Mouse (Mus musculus) central nervous system, embryonic 14 days (tissue): ENCODE results near the gene Lats1. TPM values are rescaled to one million over a fixed set of nuclear protein-coding genes. Genes with fewer than 3 reads are reported as not detected.

Experiments
- polyA plus RNA-seq: library from polyadenylated mRNA; depleted of rRNA; stranded (reverse); fragments of >200 nt; gene quantifications from 2 replicates; pipeline ENCODE4 v1.2.3, GENCODE M21; 2012; rRNA removed

The Lats1 gene
- 24.2 and 24.5 TPM in 2 replicates for polyA plus RNA-seq

DNA sequence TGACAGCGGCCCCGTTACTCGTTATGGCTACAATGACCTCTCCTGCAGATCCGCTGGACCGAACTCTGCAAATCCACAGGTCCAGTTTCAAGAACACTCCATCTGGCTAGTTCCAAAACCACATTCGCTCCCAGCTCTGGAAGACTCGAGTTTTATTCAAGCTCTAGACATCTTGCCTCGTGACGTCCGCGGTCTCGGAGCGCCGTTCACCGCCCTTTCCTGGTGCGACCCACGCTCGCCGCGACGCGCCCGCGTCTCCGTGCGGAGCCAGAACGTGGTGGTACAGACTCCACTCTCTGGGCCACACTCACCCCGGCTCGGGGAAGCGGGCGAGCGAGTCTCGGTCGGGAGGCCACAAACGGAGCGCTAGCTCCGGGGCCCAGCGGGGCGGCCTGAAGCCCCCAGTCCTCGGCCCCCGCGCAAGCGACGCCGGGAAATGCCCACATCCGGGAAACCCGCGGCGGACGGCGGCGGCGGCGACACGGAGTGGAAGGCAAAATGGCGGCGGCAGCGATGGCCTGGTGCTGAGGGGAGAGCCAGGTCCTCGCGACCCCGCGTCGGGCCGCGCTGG, at the start of gene Lats1, which contains the start of gene Pcmt1:
Gene Lats1 (plus strand): TSS at position 484 of the 571 bp plus-strand sequence.
Gene Pcmt1 (minus strand): TSS at position 406 of the 571 bp plus-strand sequence.

DNA sequence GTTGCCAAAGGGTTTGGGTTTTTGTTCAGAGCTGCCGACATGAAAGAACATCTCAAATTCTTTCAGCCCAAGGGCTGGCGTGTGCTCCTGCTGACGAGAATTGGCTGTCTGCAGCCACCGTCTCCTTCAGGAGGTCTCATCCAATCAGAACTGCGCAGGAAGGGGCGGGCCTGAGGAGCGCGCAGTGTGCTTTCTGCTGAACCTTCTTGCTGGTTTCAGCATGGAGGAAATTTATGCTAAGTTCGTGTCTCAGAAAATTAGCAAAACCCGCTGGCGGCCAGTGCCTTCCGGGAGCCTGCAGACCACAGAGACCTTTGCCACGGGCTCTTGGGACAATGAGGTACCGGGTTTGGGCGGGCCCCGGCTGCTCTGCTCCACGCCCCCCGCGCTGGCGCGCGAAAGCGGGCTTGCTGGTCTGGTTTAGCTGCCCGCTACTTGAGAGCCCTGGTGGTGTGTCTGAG, 13.6 kb upstream of the Lats1 start, which contains the start of gene Nup43:
Gene Nup43 (plus strand): TSS at position 162 of the 461 bp plus-strand sequence.

DNA sequence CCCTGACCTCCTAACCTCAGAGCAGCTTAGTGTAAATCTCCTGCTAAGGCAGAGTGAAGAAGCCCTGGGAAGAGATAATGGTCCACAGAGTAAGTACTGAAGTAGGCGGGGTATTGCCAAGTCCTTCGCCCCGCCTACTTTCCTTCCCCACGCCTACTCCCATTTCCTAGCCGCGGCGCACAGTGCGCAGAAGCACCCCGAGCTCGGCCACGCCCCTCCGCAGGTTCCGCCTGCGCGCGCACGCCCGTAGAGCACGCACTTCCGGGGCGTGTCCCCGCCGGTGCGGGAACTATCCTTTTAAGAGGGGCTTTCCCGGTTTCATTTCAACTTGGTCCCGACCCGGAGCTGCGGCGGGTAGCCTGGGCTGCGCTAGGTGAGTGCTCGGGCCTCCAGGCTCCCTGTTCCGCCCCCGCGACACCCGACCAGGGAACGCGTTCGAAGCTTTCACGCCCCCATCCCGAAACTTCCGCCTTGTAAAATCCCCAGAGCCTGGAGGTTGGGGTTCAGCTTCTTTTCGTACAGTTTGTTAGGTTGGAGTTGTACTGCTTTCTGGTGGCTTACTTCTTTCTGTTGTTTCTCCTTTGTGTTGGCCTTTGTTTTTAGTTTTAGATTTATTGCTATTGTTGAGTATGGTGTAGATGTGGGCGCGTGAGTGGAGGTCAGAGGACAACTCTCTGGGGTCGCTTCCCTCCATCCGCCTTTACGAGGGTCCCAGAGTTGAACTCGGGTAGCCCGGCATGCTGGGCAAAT, 44.9 kb downstream of the Lats1 start, which contains the start of gene Katna1:
Gene Katna1 (plus strand): TSS at position 250 of the 750 bp plus-strand sequence.

Other genes starting within 250 kb of the Lats1 start
- gene Ulbp1, start 207.6 kb upstream of the Lats1 start, polyA plus RNA-seq: 1.9 and 2.7 TPM in 2 replicates
- gene Lrp11, start 91.4 kb upstream of the Lats1 start, polyA plus RNA-seq: 38.4 and 44.6 TPM in 2 replicates
- 30.0 and 35.6 TPM in 2 replicates for gene Nup43, start 13.7 kb upstream of the Lats1 start, polyA plus RNA-seq
- 85.0 and 88.7 TPM in 2 replicates for gene Pcmt1, start 78 bp upstream of the Lats1 start, polyA plus RNA-seq
- gene Katna1, start 44.8 kb downstream of the Lats1 start, polyA plus RNA-seq: 19.8 and 21.0 TPM in 2 replicates
- 30.3 and 35.8 TPM in 2 replicates for gene Ginm1, start 111.6 kb downstream of the Lats1 start, polyA plus RNA-seq
- 25.7 and 27.4 TPM in 2 replicates for gene Ppil4, start 111.7 kb downstream of the Lats1 start, polyA plus RNA-seq
- gene Zc3h12d, start 151.3 kb downstream of the Lats1 start, polyA plus RNA-seq: 0.22 and 0.23 TPM in 2 replicates